Mouse (Mus musculus) MEL (cell line): ENCODE results near the gene Pde10a. TPM values are rescaled to one million over a fixed set of nuclear protein-coding genes. Genes with fewer than 3 reads are reported as not detected.

Source experiments
- DNase-seq: peaks from one replicate; pipeline ENCODE4 v3.0.0; 2011; ENCODE audit warnings: low read depth, low spot score
- H3K27ac ChIP-seq: 2 replicates; pipeline ENCODE4 v1.5.1; 2012; ENCODE audit warnings: low read depth, mild to moderate bottlenecking, control low read depth, low read length, moderate library complexity; ENCODE audit not compliant: control insufficient read depth
- H3K27me3 ChIP-seq, 2 experiments: fragments of 150-350 bp in 1 of 2; sonication (generic) in 1 of 2; 2 replicates each; pipeline ENCODE4 v1.6.1; 2012; ENCODE audit warnings: low read length in 2 of 2, mild to moderate bottlenecking in 2 of 2, improper control_type of control experiment in 1 of 2, moderate library complexity in 1 of 2; ENCODE audit not compliant: insufficient read depth in 2 of 2, control insufficient read depth in 1 of 2
- H3K36me3 ChIP-seq, 2 experiments: 2 replicates each; pipeline ENCODE4 v1.6.1; 2012 to 2014; ENCODE audit warnings: low read length in 2 of 2, improper control_type of control experiment in 1 of 2, inconsistent platforms in 1 of 2, mild to moderate bottlenecking in 1 of 2; ENCODE audit not compliant: insufficient read depth in 2 of 2, control insufficient read depth in 1 of 2
- H3K4me1 ChIP-seq, 2 experiments: fragments of 150-350 bp in 1 of 2; sonication (generic) in 1 of 2; 2 replicates each; pipeline ENCODE4 v1.6.1; 2012; ENCODE audit warnings: low read length in 2 of 2, improper control_type of control experiment in 1 of 2, mild to moderate bottlenecking in 1 of 2; ENCODE audit not compliant: insufficient read depth in 2 of 2, control insufficient read depth in 1 of 2
- H3K4me3 ChIP-seq, 2 experiments: fragments of 150-350 bp in 1 of 2; sonication (generic) in 1 of 2; 2 replicates each; pipeline ENCODE4 v1.5.1; 2012; ENCODE audit warnings: low read depth in 2 of 2, low read length in 2 of 2, mild to moderate bottlenecking in 2 of 2, moderate library complexity in 2 of 2, control low read depth in 1 of 2, improper control_type of control experiment in 1 of 2; ENCODE audit not compliant: control insufficient read depth in 1 of 2, insufficient read depth in 1 of 2
- H3K79me2 ChIP-seq: 2 replicates; pipeline ENCODE4 v1.6.1; 2012; ENCODE audit warnings: mild to moderate bottlenecking, low read length, moderate library complexity; ENCODE audit not compliant: control insufficient read depth, poor library complexity, insufficient read depth
- H3K9ac ChIP-seq: 2 replicates; pipeline ENCODE4 v1.6.1; 2012; ENCODE audit warnings: low read depth, mild to moderate bottlenecking, control low read depth, low read length, moderate library complexity; ENCODE audit not compliant: control insufficient read depth, poor library complexity, severe bottlenecking
- H3K9me3 ChIP-seq: fragments of 150-350 bp; sonication (generic); replicated peaks from 2 replicates; pipeline ENCODE4 v1.6.1; 2012; ENCODE audit warnings: mild to moderate bottlenecking, low read length, improper control_type of control experiment, moderate library complexity; ENCODE audit not compliant: insufficient read depth
- BHLHE40 ChIP-seq: IDR thresholded peaks from 2 replicates; pipeline ENCODE4 v1.6.1; 2012; ENCODE audit warnings: low read depth, mild to moderate bottlenecking, inconsistent platforms, low read length, improper control_type of control experiment, borderline replicate concordance
- CHD1 ChIP-seq: IDR thresholded peaks from 2 replicates; pipeline ENCODE4 v1.6.1; 2012; ENCODE audit warnings: low read depth, mild to moderate bottlenecking, inconsistent platforms, low read length, improper control_type of control experiment
- CHD2 ChIP-seq: IDR thresholded peaks from 2 replicates; pipeline ENCODE4 v1.6.1; 2011; ENCODE audit warnings: low read length, improper control_type of control experiment
- ELF1 ChIP-seq: IDR thresholded peaks from 2 replicates; pipeline ENCODE4 v1.6.1; 2014; ENCODE audit warnings: low read depth, mild to moderate bottlenecking, inconsistent platforms, low read length, improper control_type of control experiment, moderate library complexity
- EP300 ChIP-seq, 2 experiments: IDR thresholded peaks; 2 replicates each; pipeline ENCODE4 v1.6.1; 2011; ENCODE audit warnings: improper control_type of control experiment in 2 of 2, low read length in 2 of 2, low read depth in 1 of 2, mild to moderate bottlenecking in 1 of 2
- KAT2A ChIP-seq: conservative IDR thresholded peaks from 2 replicates; pipeline ENCODE4 v1.6.1; 2012; ENCODE audit warnings: low read depth, low read length, improper control_type of control experiment, inconsistent platforms
- MEF2A ChIP-seq: IDR thresholded peaks from 2 replicates; pipeline ENCODE4 v1.6.1; 2014; ENCODE audit warnings: low read depth, mild to moderate bottlenecking, inconsistent platforms, low read length, improper control_type of control experiment; ENCODE audit not compliant: poor library complexity, insufficient replicate concordance, severe bottlenecking; ENCODE audit errors: extremely low read depth
- MXI1 ChIP-seq: IDR thresholded peaks from 2 replicates; pipeline ENCODE4 v1.6.1; 2011; ENCODE audit warnings: mild to moderate bottlenecking, low read depth, low read length, improper control_type of control experiment
- MYC ChIP-seq: IDR thresholded peaks from 2 replicates; pipeline ENCODE4 v1.6.1; 2011; ENCODE audit warnings: low read depth, mild to moderate bottlenecking, low read length, improper control_type of control experiment, moderate library complexity
- NELFE ChIP-seq: IDR thresholded peaks from 2 replicates; pipeline ENCODE4 v1.6.1; 2011; ENCODE audit warnings: low read depth, low read length, improper control_type of control experiment
- NRF1 ChIP-seq: IDR thresholded peaks from 2 replicates; pipeline ENCODE4 v1.6.1; 2014; ENCODE audit warnings: low read depth, mild to moderate bottlenecking, inconsistent platforms, low read length, improper control_type of control experiment, moderate library complexity; ENCODE audit not compliant: poor library complexity, insufficient read depth, severe bottlenecking
- POLR2AphosphoS2 ChIP-seq: IDR thresholded peaks from 2 replicates; pipeline ENCODE4 v1.6.1; 2011; ENCODE audit warnings: low read length, improper control_type of control experiment
- RAD21 ChIP-seq: IDR thresholded peaks from 2 replicates; pipeline ENCODE4 v1.6.1; 2011; ENCODE audit warnings: mild to moderate bottlenecking, low read depth, low read length, improper control_type of control experiment
- RCOR1 ChIP-seq: IDR thresholded peaks from 2 replicates; pipeline ENCODE4 v1.6.1; 2012; ENCODE audit warnings: low read depth, mild to moderate bottlenecking, inconsistent platforms, low read length, improper control_type of control experiment
- TBP ChIP-seq: IDR thresholded peaks from 2 replicates; pipeline ENCODE4 v1.8.0; 2011; ENCODE audit warnings: low read depth, low read length, improper control_type of control experiment
- UBTF ChIP-seq: IDR thresholded peaks from 2 replicates; pipeline ENCODE4 v1.6.1; 2012; ENCODE audit warnings: low read depth, mild to moderate bottlenecking, inconsistent platforms, low read length, improper control_type of control experiment, moderate library complexity, borderline replicate concordance; ENCODE audit not compliant: insufficient read depth
- USF1 ChIP-seq: IDR thresholded peaks from 2 replicates; pipeline ENCODE4 v1.6.1; 2014; ENCODE audit warnings: low read depth, mild to moderate bottlenecking, inconsistent platforms, low read length, improper control_type of control experiment, moderate library complexity
- USF2 ChIP-seq, 2 experiments: IDR thresholded peaks; 2 replicates each; pipeline ENCODE4 v1.6.1; 2011 to 2012; ENCODE audit warnings: improper control_type of control experiment in 2 of 2, low read length in 2 of 2, borderline replicate concordance in 1 of 2, inconsistent platforms in 1 of 2, low read depth in 1 of 2, mild to moderate bottlenecking in 1 of 2; ENCODE audit not compliant: insufficient read depth in 1 of 2
- ZKSCAN1 ChIP-seq: IDR thresholded peaks from 2 replicates; pipeline ENCODE4 v1.6.1; 2012; ENCODE audit warnings: low read depth, mild to moderate bottlenecking, inconsistent platforms, low read length, improper control_type of control experiment, moderate library complexity
- ZMIZ1 ChIP-seq: IDR thresholded peaks from 2 replicates; pipeline ENCODE4 v1.6.1; 2012; ENCODE audit warnings: low read depth, mild to moderate bottlenecking, inconsistent platforms, low read length, improper control_type of control experiment, moderate library complexity
- polyA plus RNA-seq, 2 experiments: library from polyadenylated mRNA; stranded (reverse) in 1 of 2; unstranded in 1 of 2; fragments of >175 nt in 1 of 2; fragments of >200 nt in 1 of 2; gene quantifications; 2 replicates each; pipeline versions ENCODE4 v1.2.1 to v1.2.4; 2012; ENCODE audit warnings: low replicate concordance in 2 of 2, low read depth in 1 of 2; ENCODE audit not compliant: insufficient read length in 2 of 2, insufficient read depth in 1 of 2, missing spikeins in 1 of 2
- total RNA-seq: library from RNA; depleted of rRNA; stranded (reverse); fragments of 300-350 nt; gene quantifications from 2 replicates; pipeline ENCODE4 v1.2.3, GENCODE M21; 2012

Pde10a gene
- total and polyA plus RNA-seq, 3 experiments: 3.1 to 6.9 TPM; not detected in 1

GRCm38 (mm10) chr17:8780484-8780883 lies 255.3 kb downstream of the Pde10a start:
- Histone ChIP-seq H3K4me3 (no peak overlapping the region), H3K79me2 (no peaks in the 10 kb centered on the region), H3K9me3 (no peaks in the 10 kb centered on the region), H3K9ac (no peak overlapping the region), H3K4me1 (no peaks in the 10 kb centered on the region), H3K36me3 (no peaks in the 10 kb centered on the region), H3K27me3 (no peaks in the 10 kb centered on the region), H3K27ac (no peak overlapping the region)
- TF ChIP-seq BHLHE40: no peak
- no peak for TF ChIP-seq USF1
- TF ChIP-seq UBTF: no peak
- no peak for TF ChIP-seq CHD2
- TF ChIP-seq CHD1: no peak
- no peak for TF ChIP-seq RAD21
- no peak for TF ChIP-seq MXI1
- TF ChIP-seq USF2 (IDR thresholded peaks at IDR 0.05; ENCODE audit: borderline replicate concordance in 1 of 2, insufficient read depth in 1 of 2, low read depth in 1 of 2, low read length in 2 of 2): no peak
- TF ChIP-seq RCOR1: no peak
- no peak for TF ChIP-seq NRF1
- no peak for TF ChIP-seq ZKSCAN1
- TF ChIP-seq MEF2A: no peak
- TF ChIP-seq KAT2A: no peak
- no peak for TF ChIP-seq POLR2AphosphoS2
- no peak for TF ChIP-seq TBP
- TF ChIP-seq MYC: no peak
- no peak for DNase-seq

GRCm38 (mm10) chr17:8781040-8781439 lies 255.9 kb downstream of the Pde10a start:
- no peaks in the 10 kb centered on the region for H3K36me3 ChIP-seq
- H3K9ac ChIP-seq: no peak overlapping the region
- H3K27me3 ChIP-seq: no peaks in the 10 kb centered on the region
- no peaks in the 10 kb centered on the region for H3K79me2 ChIP-seq
- no peaks in the 10 kb centered on the region for H3K4me1 ChIP-seq
- no peak overlapping the region for H3K27ac ChIP-seq
- no peak overlapping the region for H3K4me3 ChIP-seq
- no peak for DNase-seq
- H3K9me3 ChIP-seq: no peaks in the 10 kb centered on the region
- no peak for TF ChIP-seq RCOR1
- TF ChIP-seq UBTF: no peak
- TF ChIP-seq ZMIZ1: no peak
- no peak for TF ChIP-seq MEF2A
- TF ChIP-seq BHLHE40: no peak
- no peak for TF ChIP-seq EP300 (IDR thresholded peaks at IDR 0.05; ENCODE audit: low read depth in 1 of 2, low read length in 2 of 2)
- TF ChIP-seq ZKSCAN1: no peak
- TF ChIP-seq ELF1: no peak
- no peak for TF ChIP-seq NELFE
